In genomic region chr2:162307996-162308395, GRCm38 (mm10) we compare ENCODE assay signal across 29 mouse cellular contexts.
A peak's percentile ranks its signal among the peaks of the same experiment; 100 is the strongest.
DNase-seq lines count a peak whose midpoint lies in the region; ATAC-seq and TF ChIP-seq lines count a peak whose summit lies in the region.
"Had no signal": no experiment of that assay in that cellular context is flagged by ENCODE, and none has a peak within 500 bp of the region (broad histone marks: within the 10 kb centered on the region; RNA-seq: fewer than 3 reads in every experiment).

No protein-coding gene starts in this region.

- WGBS in kidney, embryonic 15.5 days, result 23% methylated on average over 2 of the region's 2 CpGs
- WGBS in embryonic facial prominence, embryonic 14.5 days, result 30% methylated on average over 2 of the region's 2 CpGs
- 88% methylated on average over 2 of the region's 2 CpGs for WGBS in cerebellum, adult 2 months

- no peak overlapping the region for H3K9ac ChIP-seq in kidney, embryonic 15.5 days
- no peak overlapping the region for H3K9ac ChIP-seq in embryonic facial prominence, embryonic 14.5 days (ENCODE audit: low read depth, low read length)
- H3K9ac ChIP-seq: embryonic facial prominence, embryonic 13.5 days; forebrain, embryonic 13.5 days; heart, embryonic 13.5 days; hindbrain, embryonic 14.5 days had no signal

- intact Hi-C loops in gastrocnemius, adult 2 months (cut with DNase I), result no loop called here

- no peak for TF ChIP-seq POLR2A in brain, embryonic 14.5 days (IDR thresholded peaks at IDR 0.05; ENCODE audit: borderline replicate concordance, extremely low read depth, insufficient read depth, insufficient read length, poor library complexity, severe bottlenecking)
- no peak for TF ChIP-seq POLR2A in cerebellum, adult 2 months (IDR thresholded peaks at IDR 0.05; ENCODE audit: borderline replicate concordance, insufficient read depth, low read length)

- H3K4me2 ChIP-seq in kidney, embryonic 15.5 days, result no peak overlapping the region
- H3K4me2 ChIP-seq in embryonic facial prominence, embryonic 14.5 days (ENCODE audit: low read depth, low read length), result no peak overlapping the region
- H3K4me2 ChIP-seq: embryonic facial prominence, embryonic 13.5 days; forebrain, embryonic 13.5 days; heart, embryonic 13.5 days; hindbrain, embryonic 14.5 days had no signal

- H3K4me3 ChIP-seq in kidney, embryonic 15.5 days (replicated peaks), result no peak overlapping the region
- H3K4me3 ChIP-seq in embryonic facial prominence, embryonic 14.5 days (ENCODE audit: low read depth, low read length), result no peak overlapping the region
- no peak overlapping the region for H3K4me3 ChIP-seq in gastrocnemius, adult 2 months
- no peak overlapping the region for H3K4me3 ChIP-seq in cerebellum, adult 2 months (replicated peaks; ENCODE audit: insufficient read depth, low read depth, low read length)
- H3K4me3 ChIP-seq: embryonic facial prominence, embryonic 13.5 days; forebrain, embryonic 10.5 days; forebrain, embryonic 13.5 days; heart, adult 2 months; heart, embryonic 10.5 days; heart, embryonic 13.5 days had no signal

- H3K9me3 ChIP-seq in kidney, embryonic 15.5 days (replicated peaks), result no peaks in the 10 kb centered on the region
- no peaks in the 10 kb centered on the region for H3K9me3 ChIP-seq in embryonic facial prominence, embryonic 14.5 days (ENCODE audit: control insufficient read depth, low read length)
- H3K9me3 ChIP-seq: embryonic facial prominence, embryonic 13.5 days; forebrain, embryonic 10.5 days; forebrain, embryonic 13.5 days; heart, embryonic 10.5 days; heart, embryonic 13.5 days had no signal

- peak; percentile 32 for DNase-seq in embryo, embryonic 10 days (ENCODE audit: low spot score)
- DNase-seq in embryo, embryonic 9.5 days (ENCODE audit: extremely low spot score), result no peak
- DNase-seq in kidney, adult 8-10 months, result no peak
- peak; percentile 17 for DNase-seq in brain, embryonic 14.5 days (ENCODE audit: low read depth)
- DNase-seq in embryonic facial prominence, embryonic 14.5 days (ENCODE audit: low spot score), result peak; percentile 8
- no peak for DNase-seq in gastrocnemius, adult 2 months
- no peak for DNase-seq in cerebellum, adult 2 months
- DNase-seq: adrenal gland, adult 8-10 months; adrenal gland, postnatal 36 days; cerebellum, adult 11 months; cerebellum, adult 8-10 months; cerebellum, postnatal 10 days; cerebellum, postnatal 36 days; gastrocnemius, postnatal 10 days; gastrocnemius, postnatal 36 days; heart, adult 2 months; heart, postnatal 14 days; heart, postnatal 4 days had no signal

- TF ChIP-seq CTCF in brain, embryonic 14.5 days (IDR thresholded peaks at IDR 0.05; ENCODE audit: borderline replicate concordance, extremely low read depth, insufficient read depth, insufficient read length), result no peak
- no peak for TF ChIP-seq CTCF in gastrocnemius, adult 2 months (IDR thresholded peaks at IDR 0.05)
- no peak for TF ChIP-seq CTCF in cerebellum, adult 2 months (IDR thresholded peaks at IDR 0.05; ENCODE audit: borderline replicate concordance, insufficient read depth, low read depth, low read length)

- H3K27ac ChIP-seq in kidney, embryonic 15.5 days, result no peak overlapping the region
- H3K27ac ChIP-seq in embryonic facial prominence, embryonic 14.5 days (replicated peaks; ENCODE audit: low read depth, low read length), result no peak overlapping the region
- no peak overlapping the region for H3K27ac ChIP-seq in gastrocnemius, adult 2 months
- no peak overlapping the region for H3K27ac ChIP-seq in cerebellum, adult 2 months (ENCODE audit: insufficient read depth, low read length)
- H3K27ac ChIP-seq: embryonic facial prominence, embryonic 13.5 days; forebrain, embryonic 10.5 days; forebrain, embryonic 13.5 days; heart, adult 2 months; heart, embryonic 10.5 days; heart, embryonic 13.5 days; hindbrain, embryonic 14.5 days; hindbrain, postnatal 0 days had no signal

- 0 out of 2 replicates have a peak, but pooled peaks cover 3% of the 10 kb centered on the region for H3K4me1 ChIP-seq in kidney, embryonic 15.5 days
- no peaks in the 10 kb centered on the region for H3K4me1 ChIP-seq in embryonic facial prominence, embryonic 14.5 days (ENCODE audit: control insufficient read depth, insufficient read depth, low read length)
- H3K4me1 ChIP-seq in cerebellum, adult 2 months (ENCODE audit: control insufficient read depth, insufficient read depth, low read length), result no peaks in the 10 kb centered on the region
- H3K4me1 ChIP-seq: embryonic facial prominence, embryonic 13.5 days; forebrain, embryonic 13.5 days had no signal

- peak; percentile 78 for ATAC-seq in kidney, embryonic 15.5 days (replicated peaks; ENCODE audit: low FRiP score)
- ATAC-seq in embryonic facial prominence, embryonic 14.5 days (ENCODE audit: low read depth), result no peak
- ATAC-seq: activated CD4-positive, CD25-positive, alpha-beta regulatory T cell, adult 4 months; forebrain, embryonic 13.5 days; forebrain, embryonic 16.5 days; hindbrain, postnatal 0 days; intestine, postnatal 0 days had no signal

- peaks cover 4% of the 10 kb centered on the region; the same call in 1 of the 2 replicates for H3K27me3 ChIP-seq in kidney, embryonic 15.5 days
- H3K27me3 ChIP-seq in embryonic facial prominence, embryonic 14.5 days (replicated peaks; ENCODE audit: control insufficient read depth, insufficient read depth, low read length), result no peaks in the 10 kb centered on the region
- H3K27me3 ChIP-seq in cerebellum, adult 2 months (ENCODE audit: control insufficient read depth, insufficient read depth, low read length), result no peaks in the 10 kb centered on the region
- H3K27me3 ChIP-seq: embryonic facial prominence, embryonic 13.5 days; heart, embryonic 13.5 days had no signal

- H3K36me3 ChIP-seq in kidney, embryonic 15.5 days, result no peaks in the 10 kb centered on the region
- no peaks in the 10 kb centered on the region for H3K36me3 ChIP-seq in embryonic facial prominence, embryonic 14.5 days (ENCODE audit: control insufficient read depth, insufficient read depth, low read length)
- H3K36me3 ChIP-seq: embryonic facial prominence, embryonic 13.5 days; forebrain, embryonic 10.5 days; heart, embryonic 10.5 days; heart, embryonic 13.5 days had no signal

Comparison
In these comparisons a context has a peak if more than half of its experiments do, and no peak if none do; other contexts are left out.
1. DNase-seq: peak in embryo, embryonic 10 days (single experiment), brain, embryonic 14.5 days (single experiment) and embryonic facial prominence, embryonic 14.5 days (single experiment); none in embryo, embryonic 9.5 days (single experiment), kidney, adult 8-10 months (0 of 2), gastrocnemius, adult 2 months (single experiment) and cerebellum, adult 2 months (0 of 2).